In genomic region chr7:4842634-4843131, GRCm38 (mm10) we compare ENCODE assay signal across 8 mouse cellular contexts. TPM values are rescaled to one million over a fixed set of nuclear protein-coding genes. Genes with fewer than 3 reads are reported as not detected.
DNase-seq lines count a peak whose midpoint lies in the region; ATAC-seq and TF ChIP-seq lines count a peak whose summit lies in the region.

No protein-coding gene starts in this region.

- no peak overlapping the region for H3K27ac ChIP-seq in heart, embryonic 12.5 days (ENCODE audit: poor library complexity, severe bottlenecking)
- H3K27ac ChIP-seq in ES-E14 (ENCODE audit: insufficient read depth, low read depth, low read length, poor library complexity, severe bottlenecking), result no peak overlapping the region
- H3K27ac ChIP-seq in forebrain, postnatal 0 days (ENCODE audit: low read depth, low read length), result peak overlapping the region; percentile 82
- H3K27ac ChIP-seq in midbrain, postnatal 0 days (ENCODE audit: low read depth, low read length), result peak overlapping the region; percentile 80

- peaks cover 97% of the 10 kb centered on the region for H3K27me3 ChIP-seq in heart, embryonic 12.5 days (replicated peaks)
- H3K27me3 ChIP-seq in forebrain, postnatal 0 days (ENCODE audit: insufficient read depth, low read length), result no peaks in the 10 kb centered on the region
- no peaks in the 10 kb centered on the region for H3K27me3 ChIP-seq in midbrain, postnatal 0 days (ENCODE audit: insufficient read depth, low read length)

- H3K9me3 ChIP-seq in heart, embryonic 12.5 days (replicated peaks), result peaks cover 13% of the 10 kb centered on the region; the same call in 1 of the 2 replicates
- H3K9me3 ChIP-seq in ES-E14 (ENCODE audit: control insufficient read depth, insufficient read depth, low read depth, low read length), result no peaks in the 10 kb centered on the region
- H3K9me3 ChIP-seq in forebrain, postnatal 0 days (ENCODE audit: low read length), result no peaks in the 10 kb centered on the region
- no peaks in the 10 kb centered on the region for H3K9me3 ChIP-seq in midbrain, postnatal 0 days (ENCODE audit: low read length)

- H3K4me2 ChIP-seq in heart, embryonic 12.5 days, result peak overlapping the region; percentile 73
- H3K4me2 ChIP-seq in forebrain, postnatal 0 days (ENCODE audit: low read depth), result peak overlapping the region; percentile 87
- peak overlapping the region; percentile 65 for H3K4me2 ChIP-seq in midbrain, postnatal 0 days (ENCODE audit: low read depth, low read length, poor library complexity, severe bottlenecking)

- DNase-seq in heart, postnatal 36 days, result no peak
- no peak for DNase-seq in ES-E14 (ENCODE audit: low read depth, low spot score)
- peak; percentile 65 for DNase-seq in forebrain, postnatal 0 days
- peak; percentile 50 to 61 for DNase-seq in left cerebral cortex, adult 8-10 months (ENCODE audit: low spot score in 2 of 2)
- peak; percentile 76 for DNase-seq in midbrain, postnatal 0 days (ENCODE audit: low spot score)
- DNase-seq in yolk sac, embryonic 10.5 days (ENCODE audit: low spot score), result no peak
- no peak for DNase-seq in urinary bladder, postnatal 4 days (ENCODE audit: low spot score in 2 of 2)

- WGBS in heart, embryonic 12.5 days, result 2% methylated on average over 16 of the region's 16 CpGs
- under 1% methylated on average over 16 of the region's 16 CpGs for WGBS in forebrain, postnatal 0 days
- WGBS in midbrain, postnatal 0 days, result 1% methylated on average over 16 of the region's 16 CpGs

- H3K9ac ChIP-seq in heart, embryonic 12.5 days, result 0 out of 2 replicates have a peak overlapping the region, but pooled peaks have one; percentile 25
- no peak overlapping the region for H3K9ac ChIP-seq in ES-E14 (ENCODE audit: insufficient read depth, low read depth, low read length, poor library complexity, severe bottlenecking)
- peak overlapping the region; percentile 63 for H3K9ac ChIP-seq in forebrain, postnatal 0 days
- peak overlapping the region; percentile 61 for H3K9ac ChIP-seq in midbrain, postnatal 0 days (replicated peaks; ENCODE audit: low read length, poor library complexity, severe bottlenecking)

- H3K4me3 ChIP-seq in heart, embryonic 12.5 days, result peak overlapping the region; percentile 24
- peak overlapping the region; percentile 63 to 75; a peak in 3 of 4 replicates for H3K4me3 ChIP-seq in ES-E14 (ENCODE audit: insufficient read depth in 1 of 2, low read depth in 1 of 2, low read length in 2 of 2, poor library complexity in 1 of 2, severe bottlenecking in 1 of 2)
- H3K4me3 ChIP-seq in forebrain, postnatal 0 days (ENCODE audit: low read depth, low read length), result peak overlapping the region; percentile 55
- H3K4me3 ChIP-seq in midbrain, postnatal 0 days (ENCODE audit: low read depth, low read length), result peak overlapping the region; percentile 58

- H3K36me3 ChIP-seq in heart, embryonic 12.5 days, result no peaks in the 10 kb centered on the region
- no peaks in the 10 kb centered on the region for H3K36me3 ChIP-seq in ES-E14 (ENCODE audit: control insufficient read depth, insufficient read depth, low read length, poor library complexity, severe bottlenecking)
- no peaks in the 10 kb centered on the region for H3K36me3 ChIP-seq in forebrain, postnatal 0 days (ENCODE audit: insufficient read depth)
- no peaks in the 10 kb centered on the region for H3K36me3 ChIP-seq in midbrain, postnatal 0 days (ENCODE audit: insufficient read depth, low read length)

- no peak for TF ChIP-seq CTCF in forebrain, postnatal 0 days (IDR thresholded peaks at IDR 0.05; ENCODE audit: low read depth)
- TF ChIP-seq CTCF in midbrain, postnatal 0 days (IDR thresholded peaks at IDR 0.05), result peak; percentile 16; the same call in 1 of the 2 replicates

- H3K4me1 ChIP-seq in heart, embryonic 12.5 days (replicated peaks), result peaks cover 29% of the 10 kb centered on the region
- H3K4me1 ChIP-seq in ES-E14 (ENCODE audit: control insufficient read depth in 2 of 2, insufficient read depth in 2 of 2, low read length in 2 of 2, poor library complexity in 1 of 2), result peaks cover 2 to 15% of the 10 kb centered on the region in 2 experiments; a peak in 2 of 4 replicates
- 0 out of 2 replicates have a peak, but pooled peaks cover 15% of the 10 kb centered on the region for H3K4me1 ChIP-seq in forebrain, postnatal 0 days (ENCODE audit: insufficient read depth)
- peaks cover 7% of the 10 kb centered on the region; the same call in 1 of the 2 replicates for H3K4me1 ChIP-seq in midbrain, postnatal 0 days (ENCODE audit: insufficient read depth, low read length)

- in situ Hi-C loops in ES-E14 (cut with MboI; ENCODE audit: low sequenced_read_pairs in 2 of 2, unreplicated experiment in 2 of 2), result no loop called here

- no peak for ATAC-seq in heart, embryonic 12.5 days (ENCODE audit: insufficient number of reproducible peaks, low FRiP score)
- peak; percentile 47 for ATAC-seq in forebrain, postnatal 0 days
- peak; percentile 69 for ATAC-seq in midbrain, postnatal 0 days (ENCODE audit: low FRiP score)

- intact Hi-C loops in heart, postnatal 36 days (cut with DNase I), result no loop called here

TF ChIP-seq in ES-E14, 5 proteins besides CTCF, POLR2A, EP300 and RAD21:
- TF ChIP-seq HCFC1 (IDR thresholded peaks at IDR 0.05; ENCODE audit: borderline replicate concordance, insufficient read depth, low read length), result no peak
- no peak for TF ChIP-seq ZC3H11A (IDR thresholded peaks at IDR 0.05; ENCODE audit: borderline replicate concordance, low read depth, low read length)
- no peak for TF ChIP-seq ZNF384 (IDR thresholded peaks at IDR 0.05; ENCODE audit: low read depth, low read length)
- no peak for TF ChIP-seq CHD2 (IDR thresholded peaks at IDR 0.05; ENCODE audit: low read depth, low read length)
- no peak for TF ChIP-seq MAFK (IDR thresholded peaks at IDR 0.05; ENCODE audit: insufficient read depth, low read depth, low read length)

RNA-seq across cellular contexts. Expression of gene Shisa7, which starts 1.8 kb away (rescaled TPM):
- polyA plus RNA-seq in heart, embryonic 12.5 days (2016; fragmentation: Nextera tagmentation; extraction: Ambion mirVana), result 0.05 TPM in 1 of 2 replicates, not detected in the other
- total RNA-seq in heart, postnatal 36 days (2021), result not detected
- total RNA-seq in ES-E14 (2012; rRNA removed), result 6.9 and 8.4 TPM in 2 replicates
- total RNA-seq in forebrain, postnatal 0 days (2014; rRNA removed), result 52.4 and 66.6 TPM in 2 replicates
- polyA plus RNA-seq in forebrain, postnatal 0 days (2015; fragmentation: Nextera tagmentation; extraction: Ambion mirVana), result 6.8 and 9.4 TPM in 2 replicates
- 100 to 1,000 TPM; 105 to 117 (median 110) TPM for total RNA-seq in left cerebral cortex, adult 8-10 months (2022)
- total RNA-seq in midbrain, postnatal 0 days (2014; rRNA removed), result 51.4 and 68.5 TPM in 2 replicates
- 9.3 and 10.1 TPM in 2 replicates for polyA plus RNA-seq in midbrain, postnatal 0 days (2015; fragmentation: Nextera tagmentation; extraction: Ambion mirVana)

RNA-seq across cellular contexts. Expression of gene Isoc2b, which starts 27.4 kb away (rescaled TPM):
- 3.9 and 4.4 TPM in 2 replicates for polyA plus RNA-seq in heart, embryonic 12.5 days (2016; fragmentation: Nextera tagmentation; extraction: Ambion mirVana)
- 1 to 10 TPM; 3.9 to 4.6 TPM for total RNA-seq in heart, postnatal 36 days (2021)
- 3.5 and 3.7 TPM in 2 replicates for total RNA-seq in ES-E14 (2012; rRNA removed)
- total RNA-seq in forebrain, postnatal 0 days (2014; rRNA removed), result 2.5 and 6.6 TPM in 2 replicates
- polyA plus RNA-seq in forebrain, postnatal 0 days (2015; fragmentation: Nextera tagmentation; extraction: Ambion mirVana), result 3.5 and 3.7 TPM in 2 replicates
- 1 to 10 TPM; 8.3 to 10.0 (median 9.1) TPM for total RNA-seq in left cerebral cortex, adult 8-10 months (2022)
- 1.0 and 2.0 TPM in 2 replicates for total RNA-seq in midbrain, postnatal 0 days (2014; rRNA removed)
- 3.7 and 5.8 TPM in 2 replicates for polyA plus RNA-seq in midbrain, postnatal 0 days (2015; fragmentation: Nextera tagmentation; extraction: Ambion mirVana)

RNA-seq across cellular contexts. Expression of gene Ube2s, which starts 30.3 kb away (rescaled TPM):
- 344 and 363 TPM in 2 replicates for polyA plus RNA-seq in heart, embryonic 12.5 days (2016; fragmentation: Nextera tagmentation; extraction: Ambion mirVana)
- 10 to 100 TPM; 89.8 to 95.7 TPM for total RNA-seq in heart, postnatal 36 days (2021)
- 461 and 499 TPM in 2 replicates for total RNA-seq in ES-E14 (2012; rRNA removed)
- 300 and 347 TPM in 2 replicates for total RNA-seq in forebrain, postnatal 0 days (2014; rRNA removed)
- polyA plus RNA-seq in forebrain, postnatal 0 days (2015; fragmentation: Nextera tagmentation; extraction: Ambion mirVana), result 232 and 259 TPM in 2 replicates
- total RNA-seq in left cerebral cortex, adult 8-10 months (2022), result 100 to 1,000 TPM; 103 to 130 (median 112) TPM
- total RNA-seq in midbrain, postnatal 0 days (2014; rRNA removed), result 264 and 276 TPM in 2 replicates
- 207 and 210 TPM in 2 replicates for polyA plus RNA-seq in midbrain, postnatal 0 days (2015; fragmentation: Nextera tagmentation; extraction: Ambion mirVana)

RNA-seq across cellular contexts. Expression of gene Isoc2a, which starts 34.3 kb away (rescaled TPM):
- polyA plus RNA-seq in heart, embryonic 12.5 days (2016; fragmentation: Nextera tagmentation; extraction: Ambion mirVana), result 0.74 and 1.0 TPM in 2 replicates
- total RNA-seq in heart, postnatal 36 days (2021), result 10 to 100 TPM; 45.4 to 48.8 TPM
- total RNA-seq in ES-E14 (2012; rRNA removed), result 13.0 and 16.1 TPM in 2 replicates
- total RNA-seq in forebrain, postnatal 0 days (2014; rRNA removed), result 4.8 and 4.9 TPM in 2 replicates
- polyA plus RNA-seq in forebrain, postnatal 0 days (2015; fragmentation: Nextera tagmentation; extraction: Ambion mirVana), result 0.26 and 0.39 TPM in 2 replicates
- 10 to 100 TPM; 16.1 to 17.7 (median 17.1) TPM for total RNA-seq in left cerebral cortex, adult 8-10 months (2022)
- total RNA-seq in midbrain, postnatal 0 days (2014; rRNA removed), result 5.8 and 7.7 TPM in 2 replicates
- polyA plus RNA-seq in midbrain, postnatal 0 days (2015; fragmentation: Nextera tagmentation; extraction: Ambion mirVana), result 0.38 and 0.52 TPM in 2 replicates

RNA-seq across cellular contexts. Expression of gene Rpl28, which starts 50.0 kb away (rescaled TPM):
- 279 and 284 TPM in 2 replicates for polyA plus RNA-seq in heart, embryonic 12.5 days (2016; fragmentation: Nextera tagmentation; extraction: Ambion mirVana)
- total RNA-seq in heart, postnatal 36 days (2021), result 100 to 1,000 TPM; 515 to 545 TPM
- total RNA-seq in ES-E14 (2012; rRNA removed), result 1,352 and 1,377 TPM in 2 replicates
- total RNA-seq in forebrain, postnatal 0 days (2014; rRNA removed), result 161 and 191 TPM in 2 replicates
- 313 and 332 TPM in 2 replicates for polyA plus RNA-seq in forebrain, postnatal 0 days (2015; fragmentation: Nextera tagmentation; extraction: Ambion mirVana)
- 100 to 1,000 TPM; 329 to 537 (median 413) TPM for total RNA-seq in left cerebral cortex, adult 8-10 months (2022)
- 131 and 177 TPM in 2 replicates for total RNA-seq in midbrain, postnatal 0 days (2014; rRNA removed)
- polyA plus RNA-seq in midbrain, postnatal 0 days (2015; fragmentation: Nextera tagmentation; extraction: Ambion mirVana), result 289 TPM in 2 replicates

Comparison
In these comparisons a context has a peak if more than half of its experiments do, and no peak if none do; other contexts are left out.
1. H3K27ac ChIP-seq: peak in forebrain, postnatal 0 days (single experiment) and midbrain, postnatal 0 days (single experiment); none in heart, embryonic 12.5 days (single experiment) and ES-E14 (single experiment).
2. DNase-seq: peak in forebrain, postnatal 0 days (single experiment), left cerebral cortex, adult 8-10 months (2 of 2) and midbrain, postnatal 0 days (single experiment); none in heart, postnatal 36 days (0 of 2), ES-E14 (single experiment), yolk sac, embryonic 10.5 days (single experiment) and urinary bladder, postnatal 4 days (0 of 2).
3. Peak in every context shown above with its lines, with median percentiles within 50 percentile points of each other: H3K4me2 ChIP-seq and H3K4me3 ChIP-seq.